Comparison of ENCODE assay signal across 8 mouse cellular contexts in genomic region chr15:6708526-6709441, GRCm38 (mm10). TPM values are rescaled to one million over a fixed set of nuclear protein-coding genes. Genes with fewer than 3 reads are reported as not detected.
DNase-seq lines count a peak whose midpoint lies in the region; ATAC-seq and TF ChIP-seq lines count a peak whose summit lies in the region.

No protein-coding gene starts in this region.

- WGBS in heart, embryonic 10.5 days = under 1% methylated on average over 89 of the region's 89 CpGs
- WGBS in kidney, postnatal 0 days = under 1% methylated on average over 73 of the region's 89 CpGs
- 2% methylated on average over 60 of the region's 89 CpGs for WGBS in lung, postnatal 0 days

- peak; percentile 81 for ATAC-seq in kidney, postnatal 0 days (replicated peaks; ENCODE audit: low FRiP score, low read depth)
- peak; percentile 65 for ATAC-seq in lung, postnatal 0 days

- peak overlapping the region; percentile 94 for H3K4me3 ChIP-seq in heart, embryonic 10.5 days
- peak overlapping the region; percentile 93 for H3K4me3 ChIP-seq in kidney, postnatal 0 days (replicated peaks; ENCODE audit: low read depth, low read length)
- peak overlapping the region; percentile 100 for H3K4me3 ChIP-seq in lung, postnatal 0 days (ENCODE audit: low read depth, low read length)

- peaks cover 30% of the 10 kb centered on the region for H3K4me1 ChIP-seq in heart, embryonic 10.5 days
- peaks cover 11% of the 10 kb centered on the region; the same call in 1 of the 2 replicates for H3K4me1 ChIP-seq in kidney, postnatal 0 days (replicated peaks; ENCODE audit: insufficient read depth, low read length)
- peaks cover 10% of the 10 kb centered on the region; the same call in 1 of the 2 replicates for H3K4me1 ChIP-seq in lung, postnatal 0 days (ENCODE audit: insufficient read depth, low read depth, low read length)

- H3K9ac ChIP-seq in kidney, postnatal 0 days (ENCODE audit: low read depth, low read length) = peak overlapping the region; percentile 97
- peak overlapping the region; percentile 99 for H3K9ac ChIP-seq in lung, postnatal 0 days (replicated peaks; ENCODE audit: low read depth)

- H3K9me3 ChIP-seq in heart, embryonic 10.5 days = no peaks in the 10 kb centered on the region
- no peaks in the 10 kb centered on the region for H3K9me3 ChIP-seq in kidney, postnatal 0 days (replicated peaks; ENCODE audit: low read length)
- no peaks in the 10 kb centered on the region for H3K9me3 ChIP-seq in lung, postnatal 0 days (ENCODE audit: low read length)

- H3K4me2 ChIP-seq in kidney, postnatal 0 days (ENCODE audit: low read length) = peak overlapping the region; percentile 92
- H3K4me2 ChIP-seq in lung, postnatal 0 days (replicated peaks; ENCODE audit: low read depth, low read length) = peak overlapping the region; percentile 91

- TF ChIP-seq CTCF in kidney, postnatal 0 days (IDR thresholded peaks at IDR 0.05; ENCODE audit: low read depth) = no peak
- no peak for TF ChIP-seq CTCF in lung, postnatal 0 days (IDR thresholded peaks at IDR 0.05)

- peak; percentile 71 for DNase-seq in CD4-positive helper T cell, adult 2 months (ENCODE audit: low read depth, low spot score)
- peak; percentile 38 to 79 for DNase-seq in adrenal gland, adult (ENCODE audit: inconsistent age in 2 of 2, low spot score in 1 of 2)
- peak; percentile 53 for DNase-seq in embryo, embryonic 10.5 days (ENCODE audit: low spot score)
- no peak for DNase-seq in heart, embryonic 10.5 days (ENCODE audit: low spot score)
- DNase-seq in kidney, postnatal 0 days (ENCODE audit: low spot score) = peak; percentile 44
- peak; percentile 58 for DNase-seq in lung, postnatal 0 days (ENCODE audit: low spot score)
- DNase-seq in ovary, postnatal 10 days (ENCODE audit: low spot score) = peak; percentile 7
- peak; percentile 78 for DNase-seq in thymus, postnatal 25 days

- no peaks in the 10 kb centered on the region for H3K36me3 ChIP-seq in heart, embryonic 10.5 days
- no peaks in the 10 kb centered on the region for H3K36me3 ChIP-seq in kidney, postnatal 0 days (ENCODE audit: insufficient read depth, low read length)
- no peaks in the 10 kb centered on the region for H3K36me3 ChIP-seq in lung, postnatal 0 days (ENCODE audit: insufficient read depth, low read length)

- H3K27ac ChIP-seq in heart, embryonic 10.5 days = peak overlapping the region; percentile 99
- peak overlapping the region; percentile 95 for H3K27ac ChIP-seq in kidney, postnatal 0 days
- peak overlapping the region; percentile 98 for H3K27ac ChIP-seq in lung, postnatal 0 days (ENCODE audit: low read length)

- TF ChIP-seq EP300 in lung, postnatal 0 days (IDR thresholded peaks at IDR 0.05) = no peak

- no peaks in the 10 kb centered on the region for H3K27me3 ChIP-seq in heart, embryonic 10.5 days (ENCODE audit: insufficient read depth, poor library complexity, severe bottlenecking)
- H3K27me3 ChIP-seq in kidney, postnatal 0 days (ENCODE audit: insufficient read depth, low read length) = peaks cover 8% of the 10 kb centered on the region
- H3K27me3 ChIP-seq in lung, postnatal 0 days (replicated peaks; ENCODE audit: insufficient read depth, low read length) = no peaks in the 10 kb centered on the region; the same call in 1 of the 2 replicates

RNA-seq across cellular contexts. Expression of gene Rictor, which starts 0.6 kb away (rescaled TPM):
- 34.0 and 35.1 TPM in 2 replicates for polyA plus RNA-seq in heart, embryonic 10.5 days (2016; fragmentation: Nextera tagmentation; extraction: Ambion mirVana)
- 28.3 and 29.6 TPM in 2 replicates for polyA plus RNA-seq in kidney, postnatal 0 days (2015; fragmentation: Nextera tagmentation; extraction: Ambion mirVana)
- polyA plus RNA-seq in lung, postnatal 0 days (2015; fragmentation: Nextera tagmentation; extraction: Ambion mirVana) = 35.5 and 43.7 TPM in 2 replicates
